Mouse (Mus musculus) forebrain, postnatal 0 days (tissue): Measurements from ENCODE around the gene Fbxl3. TPM values are rescaled to one million over a fixed set of nuclear protein-coding genes. Genes with fewer than 3 reads are reported as not detected.
A peak's percentile ranks its signal among the peaks of the same experiment; 100 is the strongest.

ENCODE experiments used
- ATAC-seq: fragments of 200-750 bp; cut with Nextera tagmentation; 2 replicates; pipeline ENCODE4 v1.8.0; 2017; ENCODE audit warnings: mild to moderate bottlenecking, moderate library complexity
- DNase-seq: peaks from one replicate; pipeline ENCODE4 v3.0.0-alpha.2; 2015
- H3K27ac ChIP-seq: fragments of 300-500 bp; sonication (generic); 2 replicates; pipeline ENCODE4 v1.5.1; 2014; ENCODE audit warnings: low read depth, mild to moderate bottlenecking, antibody characterized with exemption, low read length, moderate library complexity, mixed read lengths
- H3K27me3 ChIP-seq: fragments of 300-500 bp; sonication (generic); 2 replicates; pipeline ENCODE4 v1.6.1; 2014; ENCODE audit warnings: mild to moderate bottlenecking, low read length, mixed read lengths; ENCODE audit not compliant: insufficient read depth
- H3K36me3 ChIP-seq: fragments of 300-500 bp; sonication (generic); 2 replicates; pipeline ENCODE4 v1.6.1; 2014; ENCODE audit warnings: mild to moderate bottlenecking, moderate library complexity; ENCODE audit not compliant: insufficient read depth
- H3K4me1 ChIP-seq: fragments of 300-500 bp; sonication (generic); 2 replicates; pipeline ENCODE4 v1.6.1; 2014; ENCODE audit warnings: antibody characterized with exemption; ENCODE audit not compliant: insufficient read depth
- H3K4me2 ChIP-seq: fragments of 300-500 bp; sonication (generic); 2 replicates; pipeline ENCODE4 v1.6.1; 2014; ENCODE audit warnings: low read depth, mild to moderate bottlenecking, moderate library complexity
- H3K4me3 ChIP-seq: fragments of 300-500 bp; sonication (generic); 2 replicates; pipeline ENCODE4 v1.5.1; 2014; ENCODE audit warnings: low read depth, low read length, mixed read lengths
- H3K9ac ChIP-seq: fragments of 300-500 bp; sonication (generic); 2 replicates; pipeline ENCODE4 v1.6.1; 2014; ENCODE audit warnings: mild to moderate bottlenecking
- H3K9me3 ChIP-seq: fragments of 300-500 bp; sonication (generic); 2 replicates; pipeline ENCODE4 v1.6.1; 2016; ENCODE audit warnings: low read length
- CTCF ChIP-seq: sonication (generic); IDR thresholded peaks from 2 replicates; pipeline ENCODE4 v1.5.1; 2016; ENCODE audit warnings: antibody characterized with exemption, control low read depth, low read depth
- WGBS: fragments of 180-500 bp; shearing (Covaris S2); extraction: QIAGEN DNeasy Blood & Tissue Kit; methylation state at CpG from one replicate; pipeline ENCODE4 v1.1.7; 2014; 5-methylcytosine and 5-hydroxymethylcytosine counted together
- polyA plus RNA-seq: library from polyadenylated mRNA; unstranded; fragments of >200 nt; fragmentation: Nextera tagmentation; extraction: Ambion mirVana; gene quantifications from 2 replicates; pipeline ENCODE4 v1.2.1, GENCODE M21; 2015
- total RNA-seq: library from RNA; depleted of rRNA; stranded (reverse); fragments of >200 nt; gene quantifications from 2 replicates; pipeline ENCODE4 v1.2.3, GENCODE M21; 2014

The Fbxl3 gene
- total and polyA plus RNA-seq, 2 experiments from 2014 or later = 22.7 to 77.4 TPM

DNA sequence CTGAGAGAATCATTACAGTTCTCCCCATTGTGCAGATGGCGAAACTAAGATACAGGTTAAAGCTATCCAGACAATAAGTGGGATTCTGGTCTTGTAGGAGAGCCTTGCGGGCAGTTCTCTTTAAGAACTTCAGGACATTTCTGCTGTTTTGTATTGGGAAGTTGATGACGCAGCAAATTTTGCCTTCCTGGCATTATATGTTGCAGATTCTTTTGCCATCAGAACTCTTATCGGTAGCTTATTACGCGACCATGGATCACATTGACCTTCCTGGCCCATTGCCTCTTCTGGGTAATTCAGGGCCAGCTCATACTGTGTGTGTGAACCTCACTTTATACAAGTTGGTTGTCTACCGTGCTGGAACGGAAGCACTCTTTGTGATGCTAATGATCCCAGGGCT lies 25.5 kb downstream of the Fbxl3 start:
- ATAC-seq = no peak
- no peak for DNase-seq
- peaks cover 3% of the 10 kb centered on the region; the same call in 1 of the 2 replicates for H3K36me3 ChIP-seq
- H3K9ac ChIP-seq = no peak overlapping the region
- WGBS = 72% methylated on average over 8 of the region's 8 CpGs
- H3K4me2 ChIP-seq = no peak overlapping the region
- no peak overlapping the region for H3K4me3 ChIP-seq
- H3K9me3 ChIP-seq = no peaks in the 10 kb centered on the region
- TF ChIP-seq CTCF = no peak
- no peaks in the 10 kb centered on the region for H3K27me3 ChIP-seq
- H3K27ac ChIP-seq = no peak overlapping the region
- no peaks in the 10 kb centered on the region for H3K4me1 ChIP-seq

- WGBS = 85% methylated on average over 4 of the region's 4 CpGs
- Histone ChIP-seq H3K27me3 (no peaks in the 10 kb centered on the region), H3K27ac (no peak overlapping the region), H3K4me2 (no peak overlapping the region), H3K36me3 (peaks cover 3% of the 10 kb centered on the region; the same call in 1 of the 2 replicates), H3K9ac (no peak overlapping the region), H3K9me3 (no peaks in the 10 kb centered on the region), H3K4me1 (no peaks in the 10 kb centered on the region), H3K4me3 (no peak overlapping the region)
- no peak for TF ChIP-seq CTCF
- ATAC-seq = no peak
- no peak for DNase-seq
These were observed 26.6 kb downstream of the Fbxl3 start for GRCm38 (mm10) chr14:103072731-103073130.

GRCm38 (mm10) chr14:103071471-103071870 lies 27.9 kb downstream of the Fbxl3 start:
- 93% methylated on average over 12 of the region's 12 CpGs for WGBS
- Histone ChIP-seq H3K36me3 (peaks cover 3% of the 10 kb centered on the region; the same call in 1 of the 2 replicates), H3K9ac (no peak overlapping the region), H3K4me1 (no peaks in the 10 kb centered on the region), H3K27me3 (no peaks in the 10 kb centered on the region), H3K27ac (no peak overlapping the region), H3K4me3 (no peak overlapping the region), H3K4me2 (no peak overlapping the region), H3K9me3 (no peaks in the 10 kb centered on the region)
- DNase-seq = no peak
- no peak for TF ChIP-seq CTCF
- ATAC-seq = no peak

GRCm38 (mm10) chr14:103070790-103071189 lies 28.6 kb downstream of the Fbxl3 start:
- H3K27ac ChIP-seq = no peak overlapping the region
- WGBS = 4% methylated on average over 10 of the region's 10 CpGs
- no peaks in the 10 kb centered on the region; the same call in 1 of the 2 replicates for H3K36me3 ChIP-seq
- ATAC-seq (no peak), DNase-seq (no peak)
- no peaks in the 10 kb centered on the region for H3K4me1 ChIP-seq
- H3K9ac ChIP-seq = peak overlapping the region; percentile 62
- H3K27me3 ChIP-seq = no peaks in the 10 kb centered on the region
- H3K4me3 ChIP-seq = peak overlapping the region; percentile 76
- no peak for TF ChIP-seq CTCF
- H3K4me2 ChIP-seq = peak overlapping the region; percentile 89
- H3K9me3 ChIP-seq = no peaks in the 10 kb centered on the region

DNA sequence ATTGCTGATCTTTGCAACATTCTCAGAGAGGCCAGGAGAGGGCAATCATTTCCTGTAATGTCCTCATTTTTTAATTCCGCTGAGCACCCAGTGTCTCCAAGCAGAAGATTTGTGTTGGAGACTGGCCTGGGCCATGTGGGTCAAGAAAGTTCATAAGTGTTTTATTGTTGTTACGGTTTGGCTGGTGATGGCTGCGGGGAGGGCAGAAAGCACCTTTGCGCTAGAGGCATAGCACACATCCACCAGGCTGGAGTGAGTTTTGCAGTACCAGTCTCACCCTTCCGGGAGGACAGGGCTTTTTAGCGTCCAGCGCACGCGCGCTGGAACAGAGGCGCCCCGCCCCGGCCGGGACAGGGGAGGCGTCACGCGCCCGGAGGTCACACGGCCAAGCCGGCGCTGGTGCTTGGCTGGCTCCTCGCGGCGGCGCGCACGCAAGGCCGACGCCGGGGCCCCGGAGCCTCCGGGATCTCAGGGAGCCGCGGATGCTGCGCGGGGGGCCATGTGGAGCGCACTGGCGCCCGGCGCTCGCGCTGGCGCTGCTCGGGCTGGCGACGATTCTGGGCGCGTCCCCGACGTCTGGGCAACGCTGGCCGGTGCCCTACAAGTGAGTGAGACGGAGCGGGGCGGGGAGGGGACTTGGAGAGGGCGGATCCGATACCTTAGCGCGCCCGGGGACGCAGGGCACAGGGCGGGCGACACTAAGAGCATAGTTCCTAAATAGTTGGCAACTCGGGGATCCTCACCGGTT lies 29.3 kb downstream of the Fbxl3 start, which contains the start of gene Cln5:
TSS of gene Cln5 (plus strand) at position 353 of the 748 bp plus-strand sequence.
- TF ChIP-seq CTCF = peak; percentile 65
- Histone ChIP-seq H3K4me3 (peak within 1 kb of the TSS; percentile 76), H3K27me3 (no peaks in the 10 kb centered on the region), H3K9me3 (no peaks in the 10 kb centered on the region), H3K9ac (peak within 1 kb of the TSS; percentile 62), H3K27ac (peak within 1 kb of the TSS; percentile 66), H3K4me1 (no peaks in the 10 kb centered on the region), H3K4me2 (peak within 1 kb of the TSS; percentile 89), H3K36me3 (no peaks in the 10 kb centered on the region; the same call in 1 of the 2 replicates)
- DNase-seq (peak; percentile 93), ATAC-seq (peak; percentile 97)
- WGBS = 1% methylated on average over 64 of the region's 65 CpGs

- no peaks in the 10 kb centered on the region for H3K27me3 ChIP-seq
- H3K27ac ChIP-seq = peak overlapping the region; percentile 60
- ATAC-seq = peak; percentile 8; the same call in 1 of the 2 replicates
- no peaks in the 10 kb centered on the region for H3K9me3 ChIP-seq
- no peaks in the 10 kb centered on the region for H3K4me1 ChIP-seq
- H3K9ac ChIP-seq = peak overlapping the region; percentile 62
- DNase-seq = no peak
- H3K36me3 ChIP-seq = no peaks in the 10 kb centered on the region; the same call in 1 of the 2 replicates
- H3K4me2 ChIP-seq = peak overlapping the region; percentile 89
- TF ChIP-seq CTCF = no peak
- peak overlapping the region; percentile 76 for H3K4me3 ChIP-seq
- WGBS = 6% methylated on average over 12 of the region's 12 CpGs
These were observed 29.9 kb downstream of the Fbxl3 start for GRCm38 (mm10) chr14:103069465-103069863.
